Mouse (Mus musculus): ENCODE data around the gene Mapk9. TPM values are rescaled to one million over a fixed set of nuclear protein-coding genes. Genes with fewer than 3 reads are reported as not detected.

The Mapk9 gene
- total RNA-seq, 2 experiments from 2014 or later, result 146 to 152 TPM

DNA sequence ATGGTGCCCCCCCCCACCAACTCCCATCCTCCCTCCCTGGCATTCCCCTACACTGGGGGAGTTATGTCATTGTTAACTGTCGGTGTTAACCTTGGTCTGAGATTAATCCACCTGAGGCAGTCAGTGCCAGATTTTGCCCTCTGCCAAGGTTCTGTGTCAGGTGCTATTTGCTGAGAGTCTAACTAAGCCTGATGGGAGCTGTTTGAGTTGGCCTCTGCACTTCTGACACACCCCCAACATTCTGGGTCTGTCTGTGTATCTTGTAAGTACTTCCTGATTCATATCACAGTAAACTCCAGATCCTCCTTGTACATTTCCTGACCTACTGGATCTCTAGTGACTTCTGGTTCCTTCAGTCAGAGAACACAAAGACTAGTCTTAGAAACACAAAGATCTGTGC is 5.9 kb upstream of the Mapk9 start:
- DNase-seq, result no peak

DNA sequence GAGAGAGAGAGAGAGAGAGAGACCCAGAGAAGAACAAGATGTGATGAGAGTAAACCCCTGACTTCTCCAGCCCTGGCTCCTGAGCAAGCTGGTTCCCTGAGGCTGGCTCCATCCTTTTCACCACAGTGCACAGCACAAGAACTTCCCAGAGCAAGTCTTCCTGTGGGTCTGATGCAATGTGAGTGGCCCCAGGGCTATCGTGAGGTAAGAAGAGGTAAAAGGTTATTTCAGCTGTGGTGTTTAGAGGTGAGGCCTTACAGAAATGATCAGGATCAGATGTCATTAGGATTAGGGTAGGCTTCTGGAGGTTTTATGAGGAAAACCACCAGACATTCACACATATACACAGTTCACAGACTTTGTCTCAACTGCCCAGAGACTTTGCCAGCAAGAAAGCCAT is 4.7 kb upstream of the Mapk9 start:
- DNase-seq, result no peak

DNA sequence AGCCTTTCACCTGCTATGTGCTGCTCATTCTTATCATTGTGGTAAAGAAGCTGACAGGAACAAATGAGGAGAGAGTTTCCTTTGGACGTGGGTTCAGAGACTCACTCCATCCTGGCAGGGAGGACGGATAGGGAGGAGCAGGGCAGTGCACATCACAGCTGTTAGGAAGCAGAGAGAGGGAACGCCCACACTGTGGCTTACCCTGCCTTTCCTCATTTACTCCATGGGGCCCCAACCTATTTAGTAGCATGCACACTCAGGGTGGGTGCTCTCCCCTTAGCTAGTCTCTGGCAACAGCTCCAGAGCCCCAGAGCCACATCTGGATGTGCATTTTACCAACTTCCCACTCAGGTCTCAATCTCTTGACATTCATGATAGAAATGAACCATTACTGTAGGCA is 3.8 kb upstream of the Mapk9 start:
- DNase-seq, result no peak

DNA sequence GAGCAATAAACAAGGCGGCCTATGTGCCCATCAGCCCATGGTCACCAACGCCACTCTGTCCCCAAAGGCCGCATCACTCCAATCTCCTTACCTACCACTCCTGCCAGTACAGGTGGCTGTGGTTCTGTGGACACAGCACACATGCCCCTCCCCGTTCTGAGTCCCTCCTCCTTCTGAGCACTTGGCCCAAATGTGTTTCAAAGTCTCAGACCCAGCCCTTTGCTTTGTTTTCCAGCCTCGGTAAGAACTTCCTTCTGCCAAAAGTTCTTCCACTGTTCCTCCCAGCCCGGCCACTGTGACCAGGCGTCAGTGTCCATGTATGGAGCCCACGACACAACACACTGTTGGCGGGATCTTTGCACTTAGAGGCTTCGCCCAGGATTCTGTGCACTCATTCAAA is 2.2 kb upstream of the Mapk9 start:
- DNase-seq, result no peak

DNA sequence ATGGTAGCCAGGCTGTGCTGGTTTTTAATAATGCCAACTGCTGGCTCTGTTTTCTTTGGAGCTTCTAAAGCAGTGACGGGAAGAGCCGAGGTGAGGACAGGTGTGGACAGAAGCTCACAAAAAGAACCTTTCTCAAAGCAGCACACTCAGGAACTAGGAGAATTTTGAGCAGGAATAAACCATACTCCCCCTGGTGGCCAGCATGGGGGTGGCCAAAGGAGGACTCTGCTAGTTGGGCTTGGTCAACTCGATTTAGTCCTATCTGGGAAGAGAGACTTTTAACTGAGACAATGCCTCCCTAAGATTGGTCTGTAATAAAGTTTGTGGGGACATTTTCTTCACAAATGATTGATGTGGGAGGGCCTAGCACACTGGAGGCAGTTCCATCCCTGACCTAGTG is 1.6 kb upstream of the Mapk9 start:
- DNase-seq, result peak; percentile 33 to 51

DNA sequence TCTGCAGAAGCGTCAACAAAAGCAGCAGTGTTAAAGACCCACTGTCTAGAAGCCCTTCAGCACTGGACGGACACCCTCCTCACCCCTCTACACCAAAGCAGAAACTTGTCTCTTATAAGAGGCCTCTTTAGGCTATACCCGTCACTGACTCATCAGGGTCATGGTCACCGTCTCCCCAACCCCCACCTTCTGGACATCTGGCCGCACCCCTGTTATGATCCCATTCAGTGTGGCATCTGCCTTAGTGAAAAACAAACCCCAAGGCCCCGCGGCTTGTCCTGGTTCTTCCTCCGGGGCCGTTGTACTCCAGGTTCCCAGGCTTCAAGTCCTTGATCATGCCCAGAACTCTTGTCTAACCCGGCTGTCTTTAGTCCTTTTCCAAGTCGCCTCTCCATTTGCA is 593 bp upstream of the Mapk9 start:
- no peak for DNase-seq

DNA sequence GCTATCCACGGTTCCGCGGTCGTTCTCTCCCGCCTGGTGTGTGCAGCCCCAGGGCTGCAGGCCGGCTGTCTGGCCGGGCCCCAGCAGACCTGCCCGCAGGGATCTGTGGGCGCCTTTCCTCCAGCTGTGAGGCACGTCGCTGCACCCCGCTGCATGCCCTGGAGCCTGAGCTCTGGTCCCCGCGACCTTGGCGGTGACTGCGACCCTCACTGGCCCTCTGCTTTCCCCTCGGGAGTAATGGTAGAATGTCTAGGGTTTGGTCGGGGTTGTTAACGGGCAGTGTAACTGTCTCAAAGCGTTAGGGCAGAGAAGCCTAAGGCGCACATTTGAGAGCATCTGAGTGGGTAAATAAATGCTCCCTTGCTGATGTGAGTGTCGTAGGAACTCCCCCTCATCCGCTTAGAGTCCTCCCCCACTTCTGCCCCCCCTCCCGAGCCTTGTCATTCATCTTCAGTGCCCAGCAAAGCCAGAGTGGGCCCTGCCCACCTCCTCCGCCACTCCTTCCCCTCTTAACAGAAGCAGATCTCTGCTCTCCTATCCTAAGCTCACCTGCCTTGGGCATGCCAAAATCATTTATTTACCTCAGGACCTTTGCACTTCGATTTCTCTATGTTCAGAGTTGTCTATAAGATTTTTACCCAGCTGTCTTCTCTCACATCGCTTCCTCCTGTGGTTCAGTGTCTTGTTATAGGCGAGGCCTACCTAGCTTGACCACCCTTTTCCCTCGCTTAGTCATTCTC is 690 bp downstream of the Mapk9 start:
- peak in 1 of 2 experiments; percentile 36 for DNase-seq

DNA sequence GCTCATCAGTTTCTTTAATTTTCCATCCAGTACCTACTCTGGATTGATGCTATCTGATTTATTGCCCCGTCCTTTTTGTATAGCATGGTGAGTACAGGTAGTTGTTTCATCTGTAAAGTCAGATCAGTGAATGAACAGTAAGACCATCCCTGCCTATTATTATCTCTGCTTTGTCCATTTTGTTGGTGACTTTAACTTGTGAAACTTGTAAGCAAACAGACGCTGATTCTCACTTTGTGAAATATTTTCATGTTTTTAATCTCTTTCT is 1.2 kb downstream of the Mapk9 start:
- DNase-seq, result no peak

DNA sequence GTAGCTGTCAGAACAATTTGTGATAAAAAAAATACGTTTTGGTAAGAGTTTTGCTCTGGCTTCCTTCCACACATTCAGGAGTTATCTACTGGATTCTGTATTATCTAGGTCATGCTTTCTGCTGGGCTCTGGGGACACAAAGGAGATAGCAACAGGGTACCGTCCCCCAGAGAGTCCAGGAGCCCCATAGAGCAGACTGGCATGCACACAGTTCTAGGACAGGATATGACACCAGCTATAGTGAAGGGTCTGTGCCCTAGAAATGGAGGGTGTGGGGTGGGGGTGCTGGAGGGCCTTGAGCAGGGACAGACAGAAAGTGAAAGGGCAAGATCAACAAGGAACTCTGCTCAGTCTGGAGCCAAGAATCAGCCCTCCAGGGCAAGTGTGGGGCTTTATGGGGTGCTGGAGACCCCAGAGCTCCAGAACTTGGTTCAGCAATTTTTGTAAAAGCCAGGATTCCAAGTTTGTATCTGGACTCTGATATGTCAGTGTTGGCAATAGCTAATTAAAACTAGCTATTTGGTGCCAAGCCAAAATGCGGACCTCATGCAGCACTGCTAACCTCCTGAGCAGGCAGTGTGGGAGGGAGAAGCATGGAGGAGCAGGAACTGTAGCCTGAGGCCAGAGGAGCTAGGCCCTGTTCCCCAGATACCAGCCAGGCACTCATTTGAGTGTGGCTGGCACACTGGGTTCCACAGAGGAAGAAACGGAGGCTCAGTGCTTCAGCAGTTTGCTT is 1.7 kb downstream of the Mapk9 start:
- no peak for DNase-seq

DNA sequence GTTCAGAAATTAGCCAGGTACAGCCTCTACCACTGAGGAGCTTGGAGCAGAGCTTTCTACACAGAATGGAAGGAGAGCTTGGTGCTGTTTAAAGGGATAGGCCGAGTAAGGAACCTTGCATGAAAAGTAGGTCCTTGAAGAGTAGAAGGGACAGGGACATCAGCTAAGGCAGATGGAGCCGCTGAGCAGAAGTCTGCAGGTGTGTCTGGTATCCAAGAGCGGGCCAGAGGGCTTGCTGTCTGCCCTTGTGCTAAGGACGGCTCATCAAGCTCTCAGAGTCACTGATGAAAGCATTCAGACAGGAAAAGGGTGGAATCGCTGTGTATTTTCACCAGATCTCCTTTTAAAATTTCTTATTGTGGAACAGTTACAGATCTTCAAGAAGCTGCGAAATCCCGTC is 3.8 kb downstream of the Mapk9 start:
- no peak for DNase-seq

DNA sequence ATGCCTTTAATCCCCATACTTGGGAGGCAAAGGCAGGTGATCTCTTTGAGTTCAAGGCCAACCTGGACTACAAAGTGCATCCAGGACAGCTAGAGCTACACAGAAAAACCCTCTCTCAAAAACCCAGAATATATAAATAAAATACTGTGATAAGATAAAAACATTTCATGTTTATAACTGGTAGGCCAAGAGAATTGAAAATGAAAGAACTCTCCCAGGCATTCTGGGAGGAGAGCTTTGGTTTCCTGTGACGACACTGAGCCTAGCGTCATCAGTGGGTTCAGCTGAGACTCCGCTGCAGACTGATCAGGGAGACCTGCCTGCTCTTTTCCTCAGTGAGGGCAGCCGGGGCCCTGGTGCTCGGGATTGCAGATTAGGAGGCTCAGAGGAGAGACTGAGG is 8.6 kb downstream of the Mapk9 start:
- no peak for DNase-seq

DNA sequence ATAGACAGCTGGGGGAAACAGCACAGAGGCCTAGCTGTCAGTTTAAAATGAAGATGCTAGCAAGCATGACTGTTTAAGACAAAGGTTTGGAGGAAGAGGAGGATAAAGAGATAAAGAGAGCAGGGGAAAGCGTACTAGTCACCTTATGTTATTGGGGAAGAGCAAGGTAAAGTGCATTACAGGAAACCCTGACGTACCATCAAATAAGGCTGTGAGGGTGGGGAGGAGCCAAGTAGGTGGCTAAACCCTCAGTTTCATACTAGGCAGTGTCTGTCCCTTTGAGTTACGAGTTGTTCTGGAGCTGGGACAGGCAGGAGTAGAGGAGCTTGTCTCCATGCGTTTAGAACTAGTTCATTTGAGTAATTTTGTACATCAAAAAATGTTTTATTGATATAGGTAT is 14.6 kb downstream of the Mapk9 start:
- DNase-seq, result no peak

DNA sequence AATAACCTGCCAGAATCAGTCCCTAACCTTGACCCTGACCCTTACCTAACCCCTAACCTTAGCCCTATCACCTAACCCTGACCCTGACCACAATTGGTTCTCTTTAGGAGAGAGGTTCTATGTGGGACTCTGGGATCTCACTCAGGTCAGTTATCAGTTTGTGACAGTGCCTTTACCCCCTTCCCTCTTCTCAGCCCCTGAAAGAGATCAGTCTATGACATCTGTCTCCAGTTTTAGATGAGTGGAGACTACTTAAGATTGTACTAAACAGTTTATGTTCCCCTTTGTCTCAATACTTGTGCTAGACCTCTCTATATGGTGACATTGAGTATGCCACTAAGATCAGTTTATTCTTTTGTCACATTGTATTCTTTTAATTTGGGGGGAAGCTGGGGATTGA is 17.4 kb downstream of the Mapk9 start:
- no peak for DNase-seq

DNA sequence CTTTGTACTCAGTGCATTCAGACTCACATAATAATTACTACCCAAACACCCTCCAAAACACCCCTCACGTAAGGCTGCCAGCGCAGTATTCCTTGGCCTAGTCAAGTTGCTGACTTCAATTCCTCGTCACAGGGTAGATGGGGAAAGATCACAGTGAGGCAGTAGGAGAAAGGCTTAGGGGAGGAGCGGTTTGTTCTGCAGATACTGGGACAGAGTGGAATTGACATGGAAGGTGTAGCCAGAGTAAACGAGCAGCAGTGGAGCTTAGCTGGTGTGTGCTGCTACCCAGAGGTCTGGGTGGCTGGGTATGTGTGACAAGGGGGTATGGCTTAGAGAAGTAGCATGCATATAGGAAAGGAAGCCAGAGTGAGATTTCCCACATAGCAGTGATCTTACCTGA is 20.8 kb downstream of the Mapk9 start:
- no peak for DNase-seq

DNA sequence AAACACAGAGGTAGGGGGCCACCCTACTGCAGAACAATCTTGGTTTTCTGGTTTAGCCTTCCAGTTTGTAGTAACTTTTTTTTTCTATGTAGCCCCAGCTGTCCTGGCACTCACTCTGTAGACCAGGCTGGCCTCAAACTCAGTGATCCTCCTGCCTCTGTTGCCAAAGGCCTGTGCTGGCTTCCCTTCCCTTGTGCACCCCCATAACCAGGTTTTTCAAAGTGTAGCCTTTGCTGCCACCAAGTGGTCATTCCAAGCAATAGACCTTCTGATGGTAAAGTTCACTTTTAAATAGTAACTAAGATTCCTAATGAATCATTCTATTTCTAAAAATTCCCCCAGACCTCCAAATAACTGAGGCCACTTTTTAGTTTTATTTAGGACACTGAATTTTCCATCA is 23.2 kb downstream of the Mapk9 start:
- no peak for DNase-seq

DNA sequence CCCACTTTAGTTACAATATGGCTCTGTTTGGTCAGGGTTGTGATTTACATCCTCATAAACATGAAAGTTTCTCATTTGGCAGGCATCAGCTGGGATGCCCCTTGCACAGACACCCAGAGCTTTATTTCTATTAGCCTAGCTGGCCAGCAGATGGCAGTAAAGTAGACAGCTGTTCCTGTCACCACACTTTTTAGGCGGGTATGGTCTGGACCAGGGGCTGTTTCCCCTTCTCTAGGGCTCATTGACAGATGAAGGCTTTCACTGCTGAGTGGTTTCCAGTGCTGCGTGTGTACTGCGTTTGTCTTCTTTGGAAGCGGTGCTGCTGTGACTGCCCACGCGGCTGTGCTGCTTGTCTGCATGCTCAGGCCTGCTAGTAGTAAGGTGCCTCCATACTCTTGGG is 25.4 kb downstream of the Mapk9 start:
- DNase-seq, result peak in 1 of 2 experiments; percentile 31

DNA sequence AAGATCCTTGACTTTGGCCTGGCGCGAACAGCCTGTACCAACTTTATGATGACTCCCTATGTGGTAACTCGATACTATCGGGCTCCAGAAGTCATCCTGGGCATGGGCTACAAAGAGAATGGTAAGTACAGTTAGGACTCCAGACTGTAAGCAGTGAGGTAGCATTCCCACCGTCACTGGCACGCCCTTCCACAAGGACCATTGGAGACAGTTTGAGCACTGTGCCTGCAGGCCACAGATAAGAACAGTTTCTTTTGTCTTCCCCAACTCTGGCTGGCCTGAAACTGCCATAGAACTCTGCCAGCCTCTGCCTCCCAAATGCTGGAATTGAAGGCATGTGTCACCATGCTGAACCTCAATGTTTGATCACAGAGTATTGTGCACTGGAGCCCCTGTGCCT is 26.2 kb downstream of the Mapk9 start:
- no peak for DNase-seq

DNA sequence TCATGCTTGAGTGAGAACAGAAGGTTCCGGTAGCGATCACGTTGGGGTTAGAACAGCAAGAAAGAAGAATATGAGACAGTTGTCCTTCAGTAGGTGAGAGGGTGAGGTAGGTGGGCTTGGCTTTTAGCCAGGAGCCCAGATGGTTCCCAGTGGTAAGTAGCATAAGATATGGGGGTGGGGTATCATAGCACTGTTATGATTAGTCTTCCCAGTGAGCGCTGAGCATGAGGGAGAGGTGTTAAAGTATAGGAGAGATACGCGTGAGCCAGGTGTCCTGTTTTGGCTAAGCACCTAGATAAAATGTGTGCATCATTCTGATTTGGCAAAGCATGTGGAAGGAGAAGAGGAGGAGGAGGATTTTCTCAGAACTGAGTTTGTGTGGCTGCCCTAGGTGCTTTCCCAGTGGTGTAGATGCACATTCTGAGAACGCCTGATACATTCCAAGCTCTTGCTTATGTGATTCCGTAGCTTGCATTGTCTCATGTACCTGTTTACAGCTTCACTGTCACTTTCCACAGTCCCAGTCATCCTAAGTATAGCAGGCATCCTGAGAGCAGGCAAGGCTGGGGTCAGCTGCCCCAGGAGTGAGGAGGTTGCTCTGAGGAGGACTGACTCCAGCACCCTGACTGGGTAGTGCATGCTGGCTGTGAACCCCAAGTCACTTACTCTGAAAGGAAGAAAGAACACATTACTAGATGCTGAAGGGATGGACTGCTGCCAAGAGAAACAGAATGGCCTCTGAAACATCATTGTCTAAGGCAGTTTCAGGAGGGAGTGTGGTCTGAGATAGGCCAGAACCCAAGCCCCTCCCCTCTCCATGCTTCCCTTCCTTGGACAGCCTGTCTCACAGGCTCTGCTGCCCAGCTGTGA is 30.6 kb downstream of the Mapk9 start:
- no peak for DNase-seq

DNA sequence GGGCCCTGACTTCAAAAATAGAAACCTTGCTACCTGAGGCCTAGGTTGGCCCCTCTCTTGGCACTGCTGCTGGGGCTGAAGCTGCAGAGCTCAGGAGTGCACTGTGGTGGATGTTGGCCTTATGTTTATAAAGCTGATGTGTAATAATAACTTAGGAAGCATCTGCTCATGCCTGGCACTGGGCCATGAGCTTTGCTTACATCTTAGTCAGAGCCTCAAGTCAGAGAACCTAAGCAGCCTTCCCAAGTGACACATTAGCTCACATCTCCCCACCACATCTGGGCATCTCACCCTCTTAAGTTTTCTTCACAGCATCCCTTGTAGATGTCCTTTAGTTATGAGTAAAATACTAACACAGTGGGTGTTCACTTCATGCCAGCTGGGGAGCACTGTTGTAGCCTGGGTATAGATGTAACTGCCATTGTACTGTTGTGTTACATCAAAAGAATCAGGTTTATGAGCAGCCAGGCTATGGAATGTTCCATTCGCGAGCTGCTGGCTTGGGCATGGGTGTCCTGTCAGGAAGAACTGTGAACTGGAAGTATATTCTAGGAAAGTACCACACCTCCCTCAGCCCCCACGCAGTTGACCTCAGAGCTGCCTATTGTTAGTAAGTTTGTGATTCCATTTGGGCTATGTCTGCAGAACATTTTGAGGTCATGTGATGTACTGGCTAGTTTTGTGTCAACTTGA is 33.5 kb downstream of the Mapk9 start:
- no peak for DNase-seq

DNA sequence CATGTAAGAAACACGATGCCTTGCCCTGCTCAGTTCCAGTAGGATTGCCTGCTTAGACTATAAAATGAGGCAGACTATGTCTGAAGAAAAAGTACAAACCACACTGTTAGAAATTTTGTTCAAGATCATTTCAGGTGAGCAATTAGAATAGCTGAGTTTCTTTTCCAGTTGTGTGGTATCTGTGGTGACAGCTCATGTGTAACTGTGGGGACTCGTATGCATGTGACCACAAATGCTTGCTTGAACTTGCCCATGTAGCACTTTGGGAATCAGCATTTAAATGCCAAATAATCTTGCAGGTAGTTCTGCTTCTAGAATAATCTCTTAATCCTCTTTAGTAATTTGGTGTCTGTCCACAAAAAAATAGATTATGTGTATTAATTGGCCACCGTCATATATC is 36.8 kb downstream of the Mapk9 start:
- DNase-seq, result no peak

DNA sequence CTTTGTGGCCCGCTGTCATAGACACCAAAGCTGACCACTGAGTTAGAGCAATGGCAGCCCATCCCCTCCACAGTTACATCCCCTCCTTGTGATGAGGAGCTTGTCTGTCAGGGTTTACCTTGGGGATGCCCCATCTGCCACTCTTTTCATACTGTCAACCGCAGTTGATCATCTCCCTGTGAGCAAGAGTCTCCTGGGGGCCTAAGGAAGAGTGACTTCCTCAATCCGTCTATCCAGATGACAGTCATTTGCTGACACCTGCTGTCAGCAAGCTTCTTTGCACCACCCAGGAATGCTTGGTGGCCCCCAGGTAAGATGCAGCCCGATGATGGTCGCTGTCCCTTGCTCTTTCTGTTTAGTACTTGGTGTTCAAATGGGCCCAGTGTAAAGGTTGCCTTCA is 41.9 kb downstream of the Mapk9 start:
- DNase-seq, result no peak

DNA sequence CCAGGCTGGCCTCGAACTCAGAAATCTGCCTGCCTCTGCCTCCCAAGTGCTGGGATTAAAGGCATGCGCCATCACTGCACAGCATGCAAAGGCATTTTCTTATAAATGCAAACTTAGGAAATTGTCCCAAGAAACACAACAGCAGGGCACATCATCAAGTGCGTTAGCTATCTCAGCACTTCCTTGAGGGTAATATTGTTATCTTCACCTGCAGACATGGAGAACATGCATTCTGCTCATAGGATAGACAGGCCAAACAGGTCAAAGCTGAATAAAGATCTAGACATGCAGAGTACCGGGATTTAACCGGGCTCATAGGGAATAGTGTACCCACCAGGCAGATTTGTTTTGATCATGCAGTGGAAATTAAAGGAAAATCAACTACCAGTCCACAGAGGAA is 45.4 kb downstream of the Mapk9 start:
- DNase-seq, result no peak

DNA sequence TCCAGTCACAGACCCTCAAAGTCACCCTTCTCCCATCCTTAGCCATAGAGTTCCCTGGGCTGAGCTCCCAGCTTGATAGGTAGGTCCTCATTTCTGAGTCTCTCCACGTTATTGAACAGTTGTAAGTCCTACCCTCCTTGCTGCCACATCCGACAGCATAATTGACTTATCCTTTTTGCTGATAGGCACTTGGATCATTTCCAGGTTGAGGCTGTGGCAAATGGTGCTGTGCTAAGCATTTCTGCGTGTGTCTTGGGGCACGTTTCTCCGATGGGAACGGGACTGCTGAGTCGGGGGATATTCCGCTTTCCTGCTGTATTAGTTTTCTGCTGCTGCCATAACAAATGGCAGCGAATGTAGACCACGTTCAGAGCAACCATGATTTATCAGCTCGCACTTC is 47.3 kb downstream of the Mapk9 start:
- DNase-seq, result no peak
